Mouse (Mus musculus) yolk sac, embryonic 10.5 days (tissue): ENCODE results near the gene Slc29a3.
"Not testable (repeated sequence)": the region's sequence is repeated elsewhere in the genome, so short reads cannot be mapped to it uniquely, and the experiment has no call there.

Experiments used
- DNase-seq: peaks from one replicate; pipeline ENCODE4 v3.0.0-alpha.2; 2017; ENCODE audit warnings: low spot score

The Slc29a3 gene

DNA sequence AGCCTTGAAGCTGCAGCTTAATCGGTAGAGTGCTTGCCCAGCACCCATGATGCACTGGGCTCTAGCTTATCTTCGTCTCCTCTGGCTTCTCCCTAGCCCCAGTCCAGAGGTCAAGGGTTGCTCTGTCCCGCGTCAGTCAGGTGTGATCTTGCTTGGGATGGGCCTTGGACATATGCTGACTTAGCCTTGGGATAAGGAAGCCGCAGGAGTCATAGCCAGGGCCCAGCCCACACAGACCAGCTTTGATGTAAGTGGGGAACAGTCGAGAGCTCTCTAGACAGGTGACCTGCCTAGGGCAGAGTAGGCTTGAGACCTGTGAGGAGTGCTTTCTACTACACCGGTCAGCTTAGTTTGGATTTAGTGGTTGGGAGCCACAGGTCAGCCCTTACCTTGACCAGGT lies 14.8 kb upstream of the Slc29a3 start:
- DNase-seq, result peak; percentile 89

DNA sequence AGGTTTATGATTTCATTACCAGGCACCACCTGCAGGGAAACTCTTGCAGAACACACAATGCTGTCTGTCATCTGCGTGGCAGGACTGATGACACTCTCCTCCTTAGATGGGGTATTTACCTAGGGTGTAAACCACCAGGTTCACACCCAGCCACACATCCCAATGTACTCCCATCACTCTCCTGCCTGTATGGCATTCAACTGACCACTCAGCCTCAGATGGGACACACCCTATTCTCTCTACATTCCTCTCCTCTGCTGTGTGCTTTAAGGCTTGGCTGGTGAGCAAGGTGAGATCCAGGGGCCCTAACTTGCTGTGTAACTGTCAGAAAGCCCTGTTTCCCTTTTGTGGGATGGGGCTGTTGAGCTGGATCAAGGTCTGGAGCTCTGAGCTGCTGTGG lies 9.5 kb upstream of the Slc29a3 start:
- DNase-seq, result no peak

DNA sequence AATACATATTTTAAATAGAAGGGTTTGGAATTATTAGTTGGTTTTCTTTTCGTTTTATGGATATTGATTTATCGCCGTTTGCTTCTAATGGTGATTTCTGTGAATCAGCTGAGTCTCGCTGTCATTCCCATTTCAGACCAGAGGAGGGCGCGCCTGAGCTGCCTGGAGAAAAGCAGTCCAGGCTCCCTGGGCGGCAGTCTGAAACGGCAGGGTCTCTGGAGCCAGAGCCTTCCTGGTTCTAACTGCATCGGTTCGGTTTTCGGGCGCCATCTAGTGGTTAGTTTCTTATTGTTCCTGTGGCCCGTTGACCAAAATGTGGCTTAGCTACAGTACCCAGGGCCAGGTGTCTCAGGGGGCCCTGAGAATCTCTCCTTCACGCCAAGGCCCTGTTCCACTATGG lies 7.8 kb upstream of the Slc29a3 start:
- peak; percentile 85 for DNase-seq

- no peak for DNase-seq
Observed at GRCm38 (mm10) chr10:60756992-60757391, 4.4 kb upstream of the Slc29a3 start.

- no peak for DNase-seq
Observed at GRCm38 (mm10) chr10:60756146-60756545, 3.6 kb upstream of the Slc29a3 start.

GRCm38 (mm10) chr10:60753941-60754340 lies 1.3 kb upstream of the Slc29a3 start:
- no peak for DNase-seq

DNA sequence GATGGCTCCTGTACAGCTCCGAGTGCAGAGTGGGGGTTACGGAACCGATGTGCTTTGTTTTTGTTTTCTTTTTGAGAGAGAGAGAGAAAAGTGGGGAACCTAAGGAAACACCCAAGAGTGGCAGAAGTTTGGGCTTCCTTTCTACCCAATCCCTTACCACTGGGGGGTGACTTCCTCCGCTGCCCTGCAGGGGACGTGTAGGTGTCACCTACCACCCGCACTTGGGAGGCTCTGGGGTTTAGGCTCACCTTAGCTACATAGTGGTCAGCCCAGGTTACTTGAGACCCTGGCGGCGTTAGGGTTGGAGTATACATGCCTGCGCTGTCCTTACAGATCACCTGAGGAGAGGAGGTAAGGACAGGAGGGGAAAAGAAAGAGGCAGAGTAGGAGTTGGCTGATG lies 667 bp upstream of the Slc29a3 start:
- no peak for DNase-seq

GRCm38 (mm10) chr10:60747667-60748212 lies 4.9 kb downstream of the Slc29a3 start:
- no peak for DNase-seq

- DNase-seq, result no peak
Observed at GRCm38 (mm10) chr10:60746512-60746911, 6.1 kb downstream of the Slc29a3 start.

DNA sequence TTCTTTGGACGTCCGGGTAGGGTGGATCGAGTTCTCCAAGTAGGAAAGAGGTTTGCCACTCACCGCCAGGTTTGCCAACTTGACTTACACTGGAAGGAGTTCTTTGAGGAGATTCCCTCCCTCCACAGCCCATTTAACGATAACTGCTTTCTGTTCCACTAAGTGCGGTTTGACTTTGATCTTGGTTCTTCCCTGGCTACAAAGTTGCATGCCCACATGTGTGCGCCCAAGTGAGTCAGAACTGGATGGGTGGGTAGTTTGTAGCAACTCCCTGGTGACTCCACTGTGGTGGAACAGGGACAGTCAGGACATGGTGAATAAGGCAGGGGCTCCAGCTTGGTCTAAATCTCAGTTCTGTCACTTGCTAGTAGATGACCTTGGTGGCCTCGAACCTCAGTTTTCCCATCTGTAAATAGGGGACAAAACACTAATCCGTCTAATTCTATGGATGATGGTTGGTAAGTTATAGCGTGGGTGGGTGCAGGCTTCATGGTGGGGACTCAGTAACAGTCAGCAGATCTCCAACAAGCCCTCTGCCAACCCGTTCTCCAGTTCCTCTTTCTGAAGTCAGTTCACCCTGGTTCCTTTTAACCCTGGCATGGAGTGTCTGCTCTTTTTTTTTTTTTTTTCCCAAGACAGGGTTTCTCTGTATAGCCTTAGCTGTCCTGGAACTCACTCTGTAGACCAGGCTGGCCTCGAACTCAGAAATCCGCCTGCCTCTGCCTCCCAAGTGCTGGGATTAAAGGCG lies 7.9 kb downstream of the Slc29a3 start:
- no peak for DNase-seq

DNA sequence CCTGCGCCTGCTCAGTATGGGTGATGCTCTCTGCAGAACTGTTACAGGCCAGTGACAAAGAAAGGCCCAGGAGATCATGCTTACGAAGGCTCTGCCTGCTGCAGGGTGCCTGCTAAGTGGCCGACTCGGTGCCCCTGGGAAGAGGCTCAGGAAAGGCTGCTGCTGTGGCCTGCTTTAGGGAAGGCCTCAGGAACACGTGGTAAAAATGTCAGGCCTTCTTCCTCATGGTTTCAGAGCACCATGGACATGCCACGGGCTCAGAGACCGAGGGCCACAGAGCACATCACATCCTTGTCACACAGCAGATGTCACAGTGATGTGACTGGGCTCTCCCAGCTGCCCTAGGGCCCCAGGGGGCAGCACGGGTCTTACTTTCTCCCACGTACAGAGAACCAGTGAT lies 8.9 kb downstream of the Slc29a3 start:
- DNase-seq, result no peak

DNA sequence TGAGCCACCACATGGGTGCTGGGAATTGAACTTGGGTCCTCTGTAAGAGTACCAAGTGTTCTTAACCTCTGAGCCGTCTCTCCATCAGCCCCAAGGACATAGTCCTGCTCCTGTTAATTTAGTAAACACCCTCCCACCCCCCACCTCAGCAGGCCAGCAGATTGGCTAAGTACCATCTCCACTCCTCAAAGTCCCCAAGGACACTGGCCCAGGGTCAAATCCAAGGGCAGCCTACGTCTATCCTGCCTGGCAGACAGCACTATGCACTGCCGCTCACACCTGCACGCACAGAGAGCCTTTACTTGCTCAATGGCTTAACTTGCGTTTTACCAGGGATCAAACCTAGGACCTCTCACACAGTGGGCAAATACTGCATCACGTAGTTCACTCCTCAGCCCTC lies 9.7 kb downstream of the Slc29a3 start:
- DNase-seq, result no peak

GRCm38 (mm10) chr10:60742296-60742695 lies 10.3 kb downstream of the Slc29a3 start:
- not testable (repeated sequence) for DNase-seq

GRCm38 (mm10) chr10:60741435-60741834 lies 11.2 kb downstream of the Slc29a3 start:
- DNase-seq, result no peak

DNA sequence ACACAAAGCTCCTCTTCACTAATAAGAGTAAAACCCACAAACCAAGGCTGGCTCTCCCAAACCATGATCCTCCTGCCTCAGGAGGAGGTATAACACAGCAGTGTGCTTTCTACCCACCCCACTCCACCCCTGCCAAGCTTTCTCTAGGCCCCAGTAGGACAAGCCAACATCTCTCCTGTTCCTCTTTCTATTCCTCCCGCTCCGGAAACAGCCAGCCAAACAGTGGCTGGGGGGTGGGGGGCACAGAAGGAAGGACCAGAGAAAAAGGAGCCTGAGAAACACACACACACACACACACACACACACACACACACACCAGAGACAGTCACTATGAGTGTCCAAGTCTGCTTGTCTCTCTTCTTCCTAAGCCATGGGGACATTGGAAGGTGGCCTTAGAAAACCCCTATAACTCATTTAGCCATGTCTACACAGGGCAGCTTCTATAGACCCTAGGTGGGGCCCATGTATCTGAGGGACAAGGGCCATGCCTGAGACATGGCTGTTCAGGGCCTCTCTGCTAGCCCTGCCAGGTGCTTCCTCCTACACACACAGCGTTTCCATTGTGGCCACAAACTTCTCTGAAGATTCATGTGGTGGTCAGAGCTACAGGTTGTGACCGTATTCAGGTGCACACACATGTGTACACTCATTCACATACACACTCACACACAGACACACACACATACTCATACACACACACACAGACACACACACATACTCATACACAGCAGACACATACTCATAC lies 12.8 kb downstream of the Slc29a3 start:
- DNase-seq, result no peak

- DNase-seq, result no peak
Observed at GRCm38 (mm10) chr10:60737886-60738640, 14.5 kb downstream of the Slc29a3 start.

DNA sequence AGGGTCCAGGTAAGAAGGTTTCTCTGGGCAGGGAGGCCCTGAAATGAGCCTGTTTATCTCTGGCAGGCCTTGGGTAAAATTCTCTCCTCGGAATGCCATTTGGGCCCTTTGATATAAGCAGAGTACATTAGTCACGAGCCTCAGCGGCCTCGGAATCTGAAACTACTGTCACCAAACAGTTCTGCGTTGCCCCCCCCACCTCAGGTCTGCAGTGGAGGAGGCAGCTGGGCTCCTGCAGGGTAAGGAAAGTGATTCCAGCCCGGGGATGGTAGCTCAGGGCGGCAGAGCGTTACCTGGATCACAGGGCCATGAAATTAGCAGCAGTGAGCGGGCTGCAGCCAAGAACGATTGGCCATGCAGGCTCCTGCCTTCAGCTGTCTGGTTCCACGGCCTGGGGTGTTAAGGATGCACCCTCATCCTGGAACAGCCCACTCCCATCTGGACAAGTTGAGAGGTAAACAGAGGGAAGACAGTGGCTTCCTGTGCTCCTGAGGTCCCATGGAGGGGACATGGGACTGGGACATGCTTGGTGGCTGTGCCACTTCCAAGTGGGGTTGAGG lies 15.3 kb downstream of the Slc29a3 start:
- DNase-seq, result no peak

DNA sequence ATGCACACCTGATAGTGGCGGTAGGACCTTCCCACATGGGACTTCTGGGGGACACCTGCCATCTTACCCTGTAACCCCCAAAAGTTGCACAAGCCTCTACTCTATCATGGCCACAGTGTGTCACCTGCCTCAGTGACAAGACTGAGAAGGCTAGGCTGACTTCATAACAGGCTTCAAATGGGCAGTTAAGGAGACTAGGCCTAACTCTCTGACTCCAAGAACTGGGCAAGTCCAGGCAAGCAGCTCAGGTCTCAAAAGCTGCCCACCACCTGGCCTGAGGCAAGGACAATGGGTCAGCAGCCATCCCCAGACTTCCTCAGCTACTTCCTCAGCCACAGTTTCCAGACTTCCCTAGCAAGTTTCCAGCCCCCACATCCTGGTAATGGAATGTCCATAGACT lies 16.9 kb downstream of the Slc29a3 start:
- DNase-seq, result no peak

GRCm38 (mm10) chr10:60733471-60733870 lies 19.1 kb downstream of the Slc29a3 start:
- no peak for DNase-seq

DNA sequence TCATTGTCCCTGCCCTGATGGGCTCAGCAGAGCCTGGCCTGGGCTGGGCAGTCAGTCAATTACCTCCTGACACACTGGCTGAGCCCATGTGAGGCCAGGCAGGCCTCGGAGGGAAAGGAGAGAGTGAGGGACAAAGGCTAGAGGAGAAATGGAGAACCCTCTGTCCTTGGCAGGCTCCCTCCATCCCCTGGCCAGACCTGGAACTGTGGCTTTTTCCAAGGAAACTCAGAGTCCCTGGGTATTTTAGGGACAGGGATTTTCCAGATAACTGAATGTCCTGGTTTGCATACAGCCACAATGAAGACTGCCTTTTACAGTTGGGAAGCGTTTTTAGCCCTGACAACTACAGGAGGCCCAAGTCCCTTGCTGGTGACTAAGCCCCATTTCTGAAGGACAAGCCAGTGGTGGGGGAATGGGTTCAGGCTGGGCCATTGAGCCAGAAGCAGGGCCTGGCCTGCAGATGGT lies 20.2 kb downstream of the Slc29a3 start:
- no peak for DNase-seq

GRCm38 (mm10) chr10:60731742-60732141 lies 20.9 kb downstream of the Slc29a3 start:
- no peak for DNase-seq

GRCm38 (mm10) chr10:60727301-60727700 lies 25.3 kb downstream of the Slc29a3 start:
- no peak for DNase-seq
